Mouse (Mus musculus): Measurements from ENCODE around the gene Eif4ebp2. TPM values are rescaled to one million over a fixed set of nuclear protein-coding genes. Genes with fewer than 3 reads are reported as not detected.

Eif4ebp2 gene
- polyA plus RNA-seq (2012; rRNA removed) = 92.2 and 125 TPM in 2 replicates

GRCm38 (mm10) chr10:61452645-61453044, at the start of gene Eif4ebp2:
TSS of gene Eif4ebp2 (minus strand) at chr10:61452661.

GRCm38 (mm10) chr10:61475594-61476439, 23.4 kb upstream of the Eif4ebp2 start, which contains the start of gene Lrrc20:
TSS of gene Lrrc20 (plus strand) at chr10:61475801.

GRCm38 (mm10) chr10:61417672-61418071, 34.8 kb downstream of the Eif4ebp2 start, which contains the start of gene Nodal:
TSS of gene Nodal (plus strand) at chr10:61417972.

GRCm38 (mm10) chr10:61383021-61383714, 69.3 kb downstream of the Eif4ebp2 start, which contains the start of gene Pald1:
TSS of gene Pald1 (minus strand) at chr10:61383530.

Other genes with a start within 250 kb of the Eif4ebp2 start
- gene Adamts14, start 179.2 kb downstream of the Eif4ebp2 start, polyA plus RNA-seq (2012; rRNA removed) = 3.5 and 4.4 TPM in 2 replicates
- gene Prf1, start 154.8 kb downstream of the Eif4ebp2 start, polyA plus RNA-seq (2012; rRNA removed) = 0.55 and 0.77 TPM in 2 replicates
- gene Pald1, start 69.1 kb downstream of the Eif4ebp2 start, polyA plus RNA-seq (2012; rRNA removed) = 46.4 and 53.8 TPM in 2 replicates
- 0.12 TPM in 1 of 2 replicates, not detected in the other for gene Nodal, start 34.7 kb downstream of the Eif4ebp2 start, polyA plus RNA-seq (2012; rRNA removed)
- gene Lrrc20, start 23.1 kb upstream of the Eif4ebp2 start, polyA plus RNA-seq (2012; rRNA removed) = 7.2 and 9.2 TPM in 2 replicates
- gene Npffr1, start 142.8 kb upstream of the Eif4ebp2 start, polyA plus RNA-seq (2012; rRNA removed) = 0.14 and 0.18 TPM in 2 replicates
- 27.7 and 28.5 TPM in 2 replicates for gene Ppa1, start 195.9 kb upstream of the Eif4ebp2 start, polyA plus RNA-seq (2012; rRNA removed)
- 67.3 and 81.1 TPM in 2 replicates for gene Sar1a, start 227.6 kb upstream of the Eif4ebp2 start, polyA plus RNA-seq (2012; rRNA removed)
- gene Tysnd1, start 242.9 kb upstream of the Eif4ebp2 start, polyA plus RNA-seq (2012; rRNA removed) = 135 and 195 TPM in 2 replicates